Mouse (Mus musculus): ENCODE measurements at regions not wholly inside any gene's neighbourhood (a gene's known extent, or its start where the extent isn't known, plus 50 kb on each side); places are given as distances from the start of the nearest gene placed in this dataset.

DNA sequence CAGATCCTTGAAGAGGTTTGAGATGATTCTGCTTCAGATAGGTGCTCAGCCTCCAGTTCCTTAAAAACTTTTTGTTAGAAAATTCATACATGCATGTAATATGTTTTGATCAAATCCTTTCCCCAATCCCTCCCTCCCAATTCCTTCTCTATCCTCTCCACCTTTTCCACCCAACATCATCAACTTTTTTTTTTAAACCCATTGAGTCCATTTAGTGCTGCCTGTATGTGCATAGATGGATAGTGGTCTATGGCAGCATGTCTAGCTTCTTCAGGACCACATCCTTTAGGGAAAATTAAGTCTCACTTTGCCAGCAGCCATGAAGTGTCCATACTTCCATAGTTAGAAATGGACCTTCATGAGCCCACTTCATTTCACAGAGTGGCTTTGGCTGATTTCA, 167.2 kb upstream of the Klhl29 start:
- no peak for DNase-seq (ENCODE audit: low read depth)
- TF ChIP-seq CTCF (IDR thresholded peaks at IDR 0.05; ENCODE audit: borderline replicate concordance, extremely low read depth, insufficient read depth, insufficient read length) (no peak), POLR2A (IDR thresholded peaks at IDR 0.05; ENCODE audit: borderline replicate concordance, extremely low read depth, insufficient read depth, insufficient read length, poor library complexity, severe bottlenecking) (no peak)

DNA sequence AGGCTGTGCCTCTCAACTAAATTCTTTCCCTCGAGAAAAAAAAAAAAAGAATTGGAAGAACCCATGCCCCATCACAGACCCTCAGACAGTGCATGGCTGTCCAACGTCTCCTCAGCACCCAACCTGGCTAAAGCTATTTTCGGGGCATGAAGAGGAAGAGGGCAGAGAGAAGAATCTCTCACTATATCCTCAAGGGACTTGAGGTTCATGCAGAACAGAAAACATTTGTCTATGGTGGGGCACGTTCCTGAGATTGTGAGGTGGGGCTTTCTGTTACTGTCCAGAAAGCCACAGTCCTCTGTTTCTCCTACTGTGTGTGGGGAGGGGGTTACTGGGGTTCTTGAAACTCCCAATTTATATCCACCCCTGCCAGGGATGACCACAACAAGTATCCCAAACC, 120.8 kb upstream of the Klhl29 start:
- TF ChIP-seq POLR2A (IDR thresholded peaks at IDR 0.05; ENCODE audit: borderline replicate concordance, extremely low read depth, insufficient read depth, insufficient read length, poor library complexity, severe bottlenecking) (no peak), CTCF (IDR thresholded peaks at IDR 0.05; ENCODE audit: borderline replicate concordance, extremely low read depth, insufficient read depth, insufficient read length) (no peak)
- no peak for DNase-seq (ENCODE audit: low read depth)

DNA sequence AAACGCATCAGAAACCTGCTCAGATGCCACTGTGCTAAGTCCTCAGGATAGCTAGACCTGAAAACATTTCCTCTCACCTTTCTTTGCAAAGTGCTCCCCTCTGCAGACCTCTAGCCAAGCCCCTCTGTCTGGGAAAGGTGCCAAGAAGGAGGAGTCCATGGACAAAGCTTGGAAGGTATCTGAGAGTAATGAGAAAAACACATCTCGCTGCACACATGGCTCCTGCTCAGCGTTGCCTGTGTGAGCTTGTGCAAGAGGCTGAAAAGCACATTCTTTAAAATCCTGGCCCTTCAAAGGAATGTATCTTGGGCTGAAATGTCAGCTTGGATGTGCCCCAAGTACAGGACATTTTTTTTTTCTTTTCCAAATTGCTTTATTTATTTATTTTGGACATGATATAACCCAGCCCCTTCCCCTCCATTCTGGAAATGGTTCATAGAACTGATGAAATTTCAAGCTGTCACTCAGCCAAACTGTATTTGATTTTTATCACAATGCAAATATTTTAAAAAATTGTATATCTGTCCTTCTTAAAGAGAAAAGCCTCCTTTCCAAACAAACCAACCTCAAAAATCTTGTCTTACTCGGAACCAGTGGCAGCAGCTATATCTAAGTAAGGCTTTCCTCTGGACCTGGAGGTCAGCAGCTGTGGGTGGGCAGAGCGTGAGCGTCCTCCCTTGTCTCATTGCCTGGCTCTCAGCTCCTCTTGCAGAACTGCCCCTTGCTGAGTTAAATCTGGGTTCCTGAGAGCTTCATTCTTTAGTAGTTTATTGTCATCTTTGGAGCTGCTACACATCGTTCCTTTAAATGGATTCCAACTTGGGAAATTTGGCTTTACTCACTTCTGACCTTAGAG, 119.4 kb upstream of the Klhl29 start:
- TF ChIP-seq CTCF (IDR thresholded peaks at IDR 0.05; ENCODE audit: borderline replicate concordance, extremely low read depth, insufficient read depth, insufficient read length) (no peak), POLR2A (IDR thresholded peaks at IDR 0.05; ENCODE audit: borderline replicate concordance, extremely low read depth, insufficient read depth, insufficient read length, poor library complexity, severe bottlenecking) (no peak)
- DNase-seq (ENCODE audit: low read depth), result peak; percentile 76

DNA sequence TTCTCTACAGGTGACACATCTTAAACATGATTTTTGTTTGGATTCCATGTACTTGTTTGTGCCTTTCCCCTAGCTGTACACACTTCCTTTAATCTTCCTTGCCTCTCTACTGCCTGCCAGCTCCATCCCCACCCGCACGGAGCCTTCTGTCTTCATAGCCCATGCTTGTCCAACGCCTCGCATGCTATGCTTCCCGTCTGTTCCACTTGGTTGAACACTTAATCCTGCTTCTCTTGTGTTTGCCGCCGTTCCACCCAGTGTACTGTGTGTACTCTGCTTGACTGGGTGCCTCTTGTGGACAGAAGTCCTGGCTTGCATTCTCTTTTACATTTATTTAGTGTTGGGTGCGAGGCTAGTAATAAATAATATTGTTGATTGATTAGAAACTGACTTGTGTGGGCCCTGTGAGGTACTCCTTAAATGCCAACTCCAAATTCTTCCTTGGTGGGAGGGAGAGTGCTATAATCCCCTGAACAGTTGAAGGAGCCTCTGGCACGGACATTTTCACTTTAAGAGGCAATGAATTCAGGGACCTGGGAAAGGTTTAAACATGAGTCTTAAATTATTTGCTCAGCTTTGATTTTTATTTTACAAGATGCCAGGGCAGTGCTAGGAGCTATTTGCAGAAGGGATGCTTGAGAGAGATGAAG, 88.9 kb upstream of the Klhl29 start:
- peak; percentile 59 for DNase-seq (ENCODE audit: low read depth)

DNA sequence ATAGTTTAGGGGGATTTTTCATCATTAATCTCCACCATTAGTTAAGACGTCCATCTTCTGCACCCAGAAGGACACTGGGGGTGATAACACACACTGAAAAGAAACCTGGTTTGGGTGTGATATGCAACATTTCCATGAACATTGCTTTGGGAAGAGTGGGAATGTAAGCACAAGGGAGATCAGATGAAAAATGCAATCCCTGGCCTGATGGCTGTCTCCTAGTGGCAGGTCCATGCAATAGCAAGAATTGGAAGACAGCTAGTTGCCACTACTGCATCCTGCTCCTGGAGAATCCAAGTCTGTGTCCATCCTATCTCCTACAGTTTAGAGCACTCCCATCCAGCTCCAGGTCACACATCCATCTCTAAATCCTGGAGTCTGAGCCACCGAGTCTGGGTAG, 77.7 kb upstream of the Klhl29 start:
- TF ChIP-seq CTCF (IDR thresholded peaks at IDR 0.05; ENCODE audit: borderline replicate concordance, extremely low read depth, insufficient read depth, insufficient read length) (no peak), POLR2A (IDR thresholded peaks at IDR 0.05; ENCODE audit: borderline replicate concordance, extremely low read depth, insufficient read depth, insufficient read length, poor library complexity, severe bottlenecking) (no peak)
- no peak for DNase-seq (ENCODE audit: low read depth)

More for the DNA sequence above, 88.9 kb upstream of the Klhl29 start:
- no peak for TF ChIP-seq CTCF (IDR thresholded peaks at IDR 0.05; ENCODE audit: borderline replicate concordance, extremely low read depth, insufficient read depth, insufficient read length)
- TF ChIP-seq POLR2A (IDR thresholded peaks at IDR 0.05; ENCODE audit: borderline replicate concordance, extremely low read depth, insufficient read depth, insufficient read length, poor library complexity, severe bottlenecking), result no peak

DNA sequence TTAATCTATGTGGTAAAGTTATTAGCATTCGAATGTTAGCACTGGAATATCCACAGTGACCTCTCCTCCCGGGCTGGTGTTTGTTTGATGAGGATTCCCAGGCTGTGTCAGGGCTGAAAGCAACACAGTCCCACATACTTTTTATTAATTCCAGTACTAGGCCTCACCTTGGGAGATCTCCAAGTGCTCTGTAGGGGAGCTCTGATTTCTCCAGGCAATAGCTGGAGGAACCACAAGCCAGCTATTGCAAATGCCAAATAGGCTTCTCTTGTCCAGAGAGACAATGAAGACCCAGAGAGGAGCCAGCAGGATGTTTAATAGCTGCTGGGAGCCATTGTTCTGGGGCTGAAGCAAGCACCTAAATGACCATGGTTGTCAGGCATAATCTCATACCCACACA, 68.2 kb upstream of the Klhl29 start:
- DNase-seq (ENCODE audit: low read depth), result peak; percentile 61
- TF ChIP-seq POLR2A (IDR thresholded peaks at IDR 0.05; ENCODE audit: borderline replicate concordance, extremely low read depth, insufficient read depth, insufficient read length, poor library complexity, severe bottlenecking) (no peak), CTCF (IDR thresholded peaks at IDR 0.05; ENCODE audit: borderline replicate concordance, extremely low read depth, insufficient read depth, insufficient read length) (no peak)

DNA sequence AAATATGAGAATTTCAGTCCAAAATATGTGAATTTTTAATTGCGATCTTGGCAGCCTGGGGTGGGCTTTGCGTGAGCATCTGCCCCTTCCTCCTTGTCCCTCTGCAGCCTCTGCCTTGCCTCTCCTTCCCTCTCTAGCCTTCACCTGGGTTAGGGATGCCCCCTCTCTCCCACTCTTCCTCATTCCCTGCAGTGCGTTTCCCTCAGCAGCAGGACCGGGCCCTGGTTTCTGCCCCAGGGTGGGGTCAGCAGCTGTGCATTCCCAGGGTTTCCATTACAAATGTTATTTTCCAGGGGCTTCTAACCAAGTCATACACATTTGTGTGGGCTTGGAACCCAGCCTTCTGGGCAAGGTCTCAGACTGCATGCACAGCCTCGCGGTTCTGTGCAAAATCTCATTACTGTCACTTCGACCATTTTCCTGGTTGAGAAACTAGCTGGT, 67.6 kb upstream of the Klhl29 start:
- TF ChIP-seq POLR2A (IDR thresholded peaks at IDR 0.05; ENCODE audit: borderline replicate concordance, extremely low read depth, insufficient read depth, insufficient read length, poor library complexity, severe bottlenecking) (no peak), CTCF (IDR thresholded peaks at IDR 0.05; ENCODE audit: borderline replicate concordance, extremely low read depth, insufficient read depth, insufficient read length) (no peak)
- DNase-seq (ENCODE audit: low read depth), result peak; percentile 61

DNA sequence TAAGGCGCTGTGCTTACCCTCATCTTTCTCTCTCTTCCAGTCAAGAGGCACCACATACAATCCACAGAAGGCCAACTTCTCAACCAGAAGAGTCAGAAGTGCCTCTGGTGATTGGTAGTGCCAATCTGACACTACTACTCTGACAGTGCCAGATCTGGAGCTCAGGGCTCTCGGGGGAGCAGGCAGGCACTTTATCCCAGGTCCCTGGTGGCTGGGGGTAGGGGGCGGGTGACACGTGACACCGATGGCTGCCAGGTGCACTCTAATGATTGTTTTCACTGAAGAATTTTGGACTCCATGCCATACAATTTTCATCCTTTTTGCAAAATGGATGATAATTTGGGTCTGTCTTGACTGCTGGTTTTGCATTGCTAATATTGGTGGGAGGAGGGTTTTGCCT, 67.2 kb upstream of the Klhl29 start:
- TF ChIP-seq CTCF (IDR thresholded peaks at IDR 0.05; ENCODE audit: borderline replicate concordance, extremely low read depth, insufficient read depth, insufficient read length) (no peak), POLR2A (IDR thresholded peaks at IDR 0.05; ENCODE audit: borderline replicate concordance, extremely low read depth, insufficient read depth, insufficient read length, poor library complexity, severe bottlenecking) (no peak)
- DNase-seq (ENCODE audit: low read depth), result no peak

DNA sequence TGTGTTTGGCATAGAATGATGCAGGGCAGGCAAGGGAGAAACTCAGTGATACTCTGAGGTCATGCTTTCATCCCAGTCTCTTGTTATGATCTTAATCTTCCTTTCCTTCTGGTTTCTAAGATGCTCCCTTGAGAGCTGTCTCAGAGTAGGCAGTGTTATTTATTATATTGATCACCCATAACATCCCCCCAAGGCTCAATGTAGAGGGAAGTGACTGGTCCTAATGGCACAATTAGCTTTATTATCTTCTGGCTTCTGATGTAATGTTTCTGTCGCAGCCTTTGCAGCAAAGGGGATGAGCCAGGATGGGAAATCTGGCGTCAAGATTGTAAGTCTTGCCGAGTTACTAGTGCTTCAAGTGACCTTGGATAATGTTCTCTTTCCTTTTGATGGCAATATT, 65.0 kb upstream of the Klhl29 start:
- no peak for DNase-seq (ENCODE audit: low read depth)
- TF ChIP-seq POLR2A (IDR thresholded peaks at IDR 0.05; ENCODE audit: borderline replicate concordance, extremely low read depth, insufficient read depth, insufficient read length, poor library complexity, severe bottlenecking) (no peak), CTCF (IDR thresholded peaks at IDR 0.05; ENCODE audit: borderline replicate concordance, extremely low read depth, insufficient read depth, insufficient read length) (no peak)

DNA sequence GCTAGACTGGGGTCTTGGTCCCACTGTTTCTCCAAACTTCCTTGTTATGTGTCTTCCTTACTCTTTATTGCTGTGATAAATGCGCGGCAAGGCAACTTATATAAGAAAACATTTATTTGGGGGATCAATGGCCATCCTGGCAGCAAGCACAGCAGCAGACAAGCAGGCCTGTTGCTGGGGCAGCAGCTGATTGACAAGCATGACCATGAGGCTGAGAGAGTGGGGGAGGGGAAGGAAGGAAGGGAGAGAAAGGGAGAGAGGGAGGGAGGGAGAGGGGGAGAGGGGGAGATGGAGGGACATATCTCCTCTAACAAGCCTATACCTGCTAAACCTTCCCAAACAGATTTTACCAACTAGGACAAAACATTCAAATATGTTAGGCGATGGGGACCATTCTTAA, 60.4 kb upstream of the Klhl29 start:
- TF ChIP-seq CTCF (IDR thresholded peaks at IDR 0.05; ENCODE audit: borderline replicate concordance, extremely low read depth, insufficient read depth, insufficient read length) (no peak), POLR2A (IDR thresholded peaks at IDR 0.05; ENCODE audit: borderline replicate concordance, extremely low read depth, insufficient read depth, insufficient read length, poor library complexity, severe bottlenecking) (no peak)
- no peak for DNase-seq (ENCODE audit: low read depth)

DNA sequence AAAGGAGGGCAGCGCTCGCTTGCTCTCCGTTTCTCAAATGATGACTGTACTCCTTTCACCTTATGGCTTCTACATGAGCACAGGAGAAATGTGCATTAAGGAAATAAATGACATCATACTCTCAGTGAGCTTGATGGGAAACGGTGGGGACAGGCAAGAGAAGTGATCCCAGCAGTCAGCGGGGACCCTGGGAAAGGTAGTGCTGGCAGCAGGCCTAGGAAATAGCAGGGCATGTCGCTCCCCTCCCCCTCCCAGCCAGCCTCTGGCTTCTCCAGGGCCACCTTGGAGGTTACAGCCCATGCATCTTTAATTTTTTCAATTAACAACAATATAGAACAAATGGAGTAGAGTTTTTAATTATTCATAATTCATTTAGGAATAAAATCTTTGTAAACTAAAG, 58.6 kb upstream of the Klhl29 start:
- TF ChIP-seq CTCF (IDR thresholded peaks at IDR 0.05; ENCODE audit: borderline replicate concordance, extremely low read depth, insufficient read depth, insufficient read length), result no peak
- no peak for TF ChIP-seq POLR2A (IDR thresholded peaks at IDR 0.05; ENCODE audit: borderline replicate concordance, extremely low read depth, insufficient read depth, insufficient read length, poor library complexity, severe bottlenecking)

More for the DNA sequence above, 58.6 kb upstream of the Klhl29 start:
- peak; percentile 41 for DNase-seq (ENCODE audit: low read depth)

All from brain, embryonic 14.5 days (tissue).